Mouse (Mus musculus): ENCODE results near the gene Dnhd1.

- TF ChIP-seq CTCF (IDR thresholded peaks at IDR 0.05; ENCODE audit: low read depth, low read length) (no peak), GATA1 (IDR thresholded peaks at IDR 0.05; ENCODE audit: borderline replicate concordance, low read length) (no peak), POLR2AphosphoS5 (IDR thresholded peaks at IDR 0.05; ENCODE audit: insufficient replicate concordance, low read depth, low read length) (no peak), TAL1 (conservative IDR thresholded peaks at IDR 0.05; ENCODE audit: low read depth, low read length) (no peak)
Measured at GRCm38 (mm10) chr7:105628633-105629032, 22.0 kb upstream of the Dnhd1 start.

All from G1E (cell line).